Mouse (Mus musculus) macrophage (primary cell): ENCODE results near the gene Gatc. TPM values are rescaled to one million over a fixed set of nuclear protein-coding genes. Genes with fewer than 3 reads are reported as not detected.
A peak's percentile ranks its signal among the peaks of the same experiment; 100 is the strongest.
"Not testable (repeated sequence)": the region's sequence is repeated elsewhere in the genome, so short reads cannot be mapped to it uniquely, and the experiment has no call there.

Experiments
- H3K27ac ChIP-seq: fragments of 350-480 bp; formaldehyde crosslinking; 2 replicates; pipeline ENCODE4 v1.9.0; 2021
- H3K36me3 ChIP-seq: fragments of 350-480 bp; formaldehyde crosslinking; 2 replicates; pipeline ENCODE4 v1.9.0; 2021; ENCODE audit errors: inconsistent target
- H3K4me3 ChIP-seq: fragments of 350-480 bp; formaldehyde crosslinking; 2 replicates; pipeline ENCODE4 v1.9.0; 2021; ENCODE audit errors: inconsistent target
- H3K79me2 ChIP-seq: fragments of 350-480 bp; formaldehyde crosslinking; 2 replicates; pipeline ENCODE4 v1.9.0; 2021; ENCODE audit errors: inconsistent target
- WGBS: methylation state at CpG from one replicate; pipeline ENCODE4 v1.1.7; 2026; ENCODE audit warnings: inconsistent platforms; ENCODE audit not compliant: missing documents; 5-methylcytosine and 5-hydroxymethylcytosine counted together
- polyA plus RNA-seq: library from polyadenylated mRNA; stranded (reverse); fragments of 250-400 nt; gene quantifications from 3 replicates; pipeline ENCODE4 v1.2.4, GENCODE M21; 2018; ENCODE audit warnings: inconsistent platforms
- total RNA-seq, 78 experiments: library from RNA; depleted of rRNA; stranded (reverse); fragments of 250-400 nt; gene quantifications; 1 replicate in 9 of 78; 2 replicates in 24 of 78; 3 replicates in 43 of 78; 4 replicates in 2 of 78; pipeline ENCODE4 v1.2.4; 2018; ENCODE audit warnings: inconsistent platforms in 56 of 78

Gene Gatc
- 1 to 10 TPM in 13 of 26 experiments, under 1 TPM in 6, not detected in 7; 0.46 to 6.4 (median 2.2) TPM for total RNA-seq (2018; cell fraction: chromatin; rRNA removed)
- total RNA-seq (2018; cell fraction: cytosol; rRNA removed), result 10 to 100 TPM in 25 of 26 experiments, 1 to 10 TPM in 1; 9.5 to 27.5 (median 22.3) TPM
- 10 to 100 TPM in 6 of 26 experiments, 1 to 10 TPM in 20; 1.7 to 15.0 (median 5.0) TPM for total RNA-seq (2018; cell fraction: nucleus; rRNA removed)
- polyA plus RNA-seq, result 23.7 to 43.8 TPM (median 24.3 TPM) in 3 replicates

DNA sequence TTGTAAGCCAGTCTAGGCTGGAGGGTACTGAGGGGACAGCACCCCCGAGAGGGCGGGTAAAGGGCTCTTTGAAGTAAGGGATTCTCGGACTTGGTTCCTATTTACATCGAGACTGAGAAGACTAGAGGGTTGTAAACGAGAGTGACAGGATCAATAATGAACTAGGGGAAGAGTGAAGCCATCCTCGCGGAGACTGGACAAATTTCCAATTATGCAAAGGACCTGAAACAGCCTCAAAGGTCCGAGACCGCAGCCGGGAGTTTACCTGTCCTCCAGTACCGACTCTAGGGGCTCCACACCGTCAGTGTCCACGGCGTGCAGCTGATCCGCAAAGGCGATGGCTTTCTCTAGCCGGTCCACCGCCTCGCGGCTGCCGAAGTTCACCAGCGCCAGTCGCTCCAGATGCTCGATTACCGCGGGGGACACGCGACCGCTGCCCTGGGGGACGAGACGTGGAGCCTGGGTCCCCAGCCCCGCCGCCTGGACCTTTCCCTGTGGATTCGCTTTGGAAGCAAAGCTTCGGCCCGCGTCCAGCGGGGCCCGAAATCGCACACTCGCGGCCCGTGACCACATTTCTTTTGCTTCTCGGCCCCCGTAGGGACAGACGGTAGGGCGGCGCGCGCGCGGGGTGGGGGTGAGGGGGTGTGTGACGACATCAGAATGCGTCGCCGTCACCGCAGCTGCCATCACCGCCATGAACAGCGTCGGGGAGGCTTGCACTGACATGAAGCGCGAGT is at the start of gene Gatc, which contains the start of gene Triap1:
Gene Gatc, minus strand, starts transcription at position 602 of the 737 bp plus-strand sequence.
Gene Triap1, plus strand, starts transcription at position 649 of the 737 bp plus-strand sequence.
- Histone ChIP-seq H3K79me2 (peaks cover 92% of the 10 kb centered on the region), H3K36me3 (peaks cover 32% of the 10 kb centered on the region), H3K27ac (peak within 1 kb of the TSS; percentile 65), H3K4me3 (peak within 1 kb of the TSS; percentile 94)
- 0% methylated on average over 58 of the region's 62 CpGs for WGBS

GRCm38 (mm10) chr5:115378882-115379281 is 37.9 kb upstream of the Gatc start:
- 70% methylated on average over 2 of the region's 2 CpGs for WGBS
- H3K36me3 ChIP-seq, H3K79me2 ChIP-seq, H3K4me3 ChIP-seq, H3K27ac ChIP-seq: not testable (repeated sequence)

DNA sequence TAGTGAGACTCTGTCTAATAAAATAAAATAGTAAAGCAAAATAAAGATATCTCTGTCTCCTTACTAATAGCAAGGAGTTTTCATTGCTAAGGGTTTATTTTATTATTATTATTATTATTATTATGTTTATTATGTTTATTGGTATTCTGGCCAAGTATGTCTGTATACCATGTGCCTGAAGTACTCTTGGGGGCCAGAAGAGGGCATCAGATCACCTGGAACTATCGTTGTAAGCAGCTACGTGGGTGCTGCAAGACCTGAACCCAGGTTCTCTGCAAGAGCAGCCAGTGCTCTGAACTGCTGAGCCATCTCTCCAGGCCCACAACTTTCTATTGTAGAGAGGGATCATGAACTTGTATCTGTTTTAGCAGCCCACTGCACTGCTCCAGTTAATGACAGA is 34.5 kb upstream of the Gatc start:
- Histone ChIP-seq H3K4me3 (no peak overlapping the region), H3K79me2 (no peaks in the 10 kb centered on the region), H3K27ac (no peak overlapping the region), H3K36me3 (no peaks in the 10 kb centered on the region)
- 80% methylated on average over 2 of the region's 2 CpGs for WGBS

GRCm38 (mm10) chr5:115374204-115374820 is 33.3 kb upstream of the Gatc start:
- 30% methylated on average over 11 of the region's 11 CpGs for WGBS
- Histone ChIP-seq H3K27ac (no peak overlapping the region), H3K36me3 (no peaks in the 10 kb centered on the region), H3K79me2 (no peaks in the 10 kb centered on the region), H3K4me3 (no peak overlapping the region)

GRCm38 (mm10) chr5:115373441-115374203 is 32.6 kb upstream of the Gatc start:
- 40% methylated on average over 25 of the region's 26 CpGs for WGBS
- Histone ChIP-seq H3K79me2 (no peaks in the 10 kb centered on the region), H3K4me3 (no peak overlapping the region), H3K36me3 (no peaks in the 10 kb centered on the region), H3K27ac (no peak overlapping the region)

DNA sequence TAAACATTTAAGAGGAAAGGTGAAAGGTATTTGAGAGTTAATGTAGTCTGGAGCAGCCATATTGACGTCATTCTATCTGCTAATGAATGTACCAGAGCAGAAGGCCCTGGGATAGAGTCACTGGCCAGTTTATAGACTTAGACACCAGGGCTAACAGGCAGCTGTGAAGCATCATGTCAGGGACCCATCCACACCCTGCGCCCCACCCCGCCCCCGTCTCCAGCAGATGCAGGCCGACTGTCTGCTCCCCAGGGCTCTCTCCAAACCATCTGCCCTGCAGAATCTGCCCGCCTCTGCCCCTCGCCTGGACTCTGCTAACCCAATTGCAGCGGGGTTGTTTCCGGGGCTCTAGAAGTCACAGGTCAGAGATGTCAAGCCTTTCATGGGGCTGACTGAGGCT is 30.8 kb upstream of the Gatc start:
- Histone ChIP-seq H3K36me3 (no peaks in the 10 kb centered on the region), H3K4me3 (no peak overlapping the region), H3K79me2 (no peaks in the 10 kb centered on the region), H3K27ac (no peak overlapping the region)
- 80% methylated on average over 9 of the region's 9 CpGs for WGBS

DNA sequence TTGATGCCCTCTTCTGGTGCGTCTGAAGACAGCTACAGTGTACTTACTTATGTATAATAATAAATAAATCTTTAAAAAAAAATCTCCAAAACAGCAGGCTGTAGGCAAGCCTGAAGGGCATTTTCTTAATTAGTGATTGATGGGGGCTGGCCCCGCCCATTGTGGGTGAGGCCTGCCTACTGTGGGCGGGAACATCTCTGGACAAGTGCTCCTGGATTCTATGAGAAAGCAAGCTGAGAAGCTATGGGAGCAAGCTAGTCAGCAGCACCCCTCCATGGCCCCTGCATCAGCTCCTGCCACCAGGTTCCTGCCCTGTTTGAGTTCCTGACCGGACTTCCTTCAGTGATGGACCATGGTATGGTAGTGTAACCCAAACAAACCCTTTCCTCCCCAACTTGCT is 23.8 kb upstream of the Gatc start:
- H3K79me2 ChIP-seq, result no peaks in the 10 kb centered on the region
- H3K27ac ChIP-seq, result no peak overlapping the region
- no peaks in the 10 kb centered on the region for H3K36me3 ChIP-seq
- no peak overlapping the region for H3K4me3 ChIP-seq
- WGBS, result 79% methylated on average over 3 of the region's 4 CpGs

DNA sequence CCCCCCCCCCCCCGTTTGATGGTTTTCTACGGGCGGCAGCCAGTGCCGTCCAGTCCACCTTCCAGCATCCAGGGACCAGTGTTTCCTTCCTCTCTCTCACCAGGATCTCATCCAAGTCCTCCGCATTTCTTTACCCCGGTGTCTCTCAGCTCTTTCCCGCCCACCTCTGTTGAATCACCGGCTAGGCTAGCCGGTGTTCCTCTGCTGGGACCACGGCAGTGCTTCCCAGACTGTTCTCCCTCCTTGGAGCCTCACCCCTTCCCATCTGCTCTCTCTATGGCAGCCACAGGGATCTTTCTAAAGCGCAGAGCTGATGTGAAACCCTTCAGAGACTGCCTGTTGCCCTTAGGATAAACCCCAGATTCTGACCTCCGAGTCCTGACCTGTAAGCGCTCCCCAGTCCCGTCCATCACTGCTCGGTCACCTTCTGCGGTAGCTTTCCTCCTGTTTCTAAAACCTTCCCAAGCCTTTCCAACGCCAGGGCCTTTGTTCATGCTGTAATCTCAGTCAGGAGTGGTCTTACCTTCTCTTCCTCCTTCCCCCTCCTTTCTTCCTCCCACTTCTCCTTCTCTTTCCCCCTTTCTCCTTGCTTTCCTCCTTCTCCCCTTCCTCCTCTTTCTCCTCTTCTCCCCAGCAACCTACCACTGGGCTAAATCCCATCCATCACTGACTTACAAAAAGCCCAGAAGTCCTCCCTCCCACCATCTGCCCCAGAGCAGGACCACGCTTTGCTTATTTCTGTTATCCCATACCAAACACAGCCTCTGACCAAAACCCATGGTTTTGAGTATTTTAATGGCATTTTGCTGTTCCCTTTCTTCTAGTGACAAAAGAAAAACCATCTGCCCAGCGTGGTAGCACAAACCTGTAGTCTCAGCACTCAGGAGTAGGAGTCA is 22.1 kb upstream of the Gatc start:
- Histone ChIP-seq H3K27ac (no peak overlapping the region), H3K4me3 (no peak overlapping the region), H3K79me2 (no peaks in the 10 kb centered on the region), H3K36me3 (no peaks in the 10 kb centered on the region)
- WGBS, result 24% methylated on average over 18 of the region's 19 CpGs

DNA sequence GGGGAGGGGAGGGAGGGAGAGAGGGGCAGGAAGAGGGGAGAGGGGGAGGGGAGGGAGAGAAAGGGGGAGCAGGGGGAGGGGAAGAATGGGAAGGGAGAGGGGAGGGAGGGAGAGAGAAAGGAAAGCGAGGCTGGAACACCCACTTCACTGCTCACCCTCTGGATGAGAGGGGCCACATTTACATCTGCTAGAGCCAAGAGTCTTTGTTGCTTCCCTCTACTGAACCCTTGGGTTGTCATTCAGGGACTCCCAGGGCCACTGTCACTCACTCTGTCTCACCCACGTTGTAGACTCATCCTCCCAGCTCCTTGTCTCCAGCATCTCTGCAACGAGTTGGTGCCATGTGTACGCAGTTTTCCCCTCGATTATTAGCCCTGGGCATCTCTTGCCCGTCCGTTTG is 21.2 kb upstream of the Gatc start:
- Histone ChIP-seq H3K36me3 (no peaks in the 10 kb centered on the region), H3K79me2 (no peaks in the 10 kb centered on the region), H3K4me3 (no peak overlapping the region), H3K27ac (no peak overlapping the region)
- WGBS, result 27% methylated on average over 3 of the region's 7 CpGs

- 88% methylated on average over 4 of the region's 5 CpGs for WGBS
- H3K27ac ChIP-seq, result no peak overlapping the region
- no peaks in the 10 kb centered on the region for H3K79me2 ChIP-seq
- H3K36me3 ChIP-seq, result no peaks in the 10 kb centered on the region
- H3K4me3 ChIP-seq, result no peak overlapping the region
These were observed 18.9 kb upstream of the Gatc start for GRCm38 (mm10) chr5:115359851-115360372.

DNA sequence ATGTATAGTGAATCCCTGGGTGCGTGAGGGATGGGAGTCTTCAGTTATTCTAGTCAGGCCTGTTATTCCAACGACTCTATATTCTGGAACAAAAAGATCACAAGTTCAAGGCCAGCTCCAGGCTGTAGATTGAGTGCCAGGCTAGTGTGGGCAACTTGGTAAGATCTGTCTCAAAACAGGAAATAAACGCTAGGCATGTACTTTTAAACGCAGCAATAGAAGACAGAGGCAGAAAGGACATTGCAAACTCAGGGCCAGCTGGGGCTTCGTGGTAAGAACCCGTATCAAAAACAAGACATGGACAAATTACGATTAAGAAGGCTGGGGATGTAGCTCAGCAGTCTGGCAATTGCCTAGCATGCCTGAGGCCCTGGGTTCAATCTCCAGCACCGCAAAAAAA is 18.5 kb upstream of the Gatc start:
- Histone ChIP-seq H3K4me3 (no peak overlapping the region), H3K27ac (no peak overlapping the region), H3K36me3 (no peaks in the 10 kb centered on the region), H3K79me2 (no peaks in the 10 kb centered on the region)
- WGBS, result 66% methylated on average over 8 of the region's 8 CpGs

GRCm38 (mm10) chr5:115358872-115359271 is 17.9 kb upstream of the Gatc start:
- no peak overlapping the region for H3K27ac ChIP-seq
- H3K4me3 ChIP-seq, result no peak overlapping the region
- no peaks in the 10 kb centered on the region for H3K36me3 ChIP-seq
- no peaks in the 10 kb centered on the region for H3K79me2 ChIP-seq
- WGBS, result 7% methylated on average over 12 of the region's 12 CpGs

GRCm38 (mm10) chr5:115355070-115355469 is 14.1 kb upstream of the Gatc start:
- no peaks in the 10 kb centered on the region for H3K36me3 ChIP-seq
- H3K79me2 ChIP-seq, result no peaks in the 10 kb centered on the region
- H3K4me3 ChIP-seq, result no peak overlapping the region
- WGBS, result 72% methylated on average over 12 of the region's 13 CpGs
- no peak overlapping the region for H3K27ac ChIP-seq
